Mouse (Mus musculus): ENCODE data around the gene Mrpl20.

- TF ChIP-seq CTCF (IDR thresholded peaks at IDR 0.05; ENCODE audit: low read depth) (no peak), EP300 (IDR thresholded peaks at IDR 0.05; ENCODE audit: low read depth) (no peak)
Observed at GRCm38 (mm10) chr4:155812665-155813181, 10.0 kb downstream of the Mrpl20 start.

All from liver, postnatal 0 days (tissue).